In the genomic region with DNA sequence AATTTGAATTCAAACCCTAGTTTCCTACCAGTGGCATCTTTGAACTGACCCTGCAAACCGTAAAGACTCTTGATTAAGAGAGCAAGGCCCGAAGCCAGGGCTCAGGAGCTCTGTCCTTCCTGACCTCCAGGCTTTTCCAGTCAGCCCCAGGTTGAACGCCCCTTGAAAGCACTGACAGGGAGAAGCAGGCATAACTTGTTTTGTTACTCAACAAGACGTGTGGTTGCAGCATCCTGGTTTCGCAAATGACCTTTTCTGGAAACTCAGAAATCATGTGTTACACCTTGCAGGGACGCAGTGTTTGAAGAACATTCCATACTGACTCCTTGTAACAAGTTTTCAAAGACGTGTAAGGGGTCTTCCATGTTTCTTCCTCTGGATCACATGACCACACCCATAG, we compare ENCODE assay signal across 31 mouse cellular contexts. TPM values are rescaled to one million over a fixed set of nuclear protein-coding genes. Genes with fewer than 3 reads are reported as not detected.
A peak's percentile ranks its signal among the peaks of the same experiment; 100 is the strongest.
DNase-seq lines count a peak whose midpoint lies in the region; ATAC-seq and TF ChIP-seq lines count a peak whose summit lies in the region.
"Had no signal": no experiment of that assay in that cellular context is flagged by ENCODE, and none has a peak within 500 bp of the region (broad histone marks: within the 10 kb centered on the region; RNA-seq: fewer than 3 reads in every experiment).

No protein-coding gene starts in this region.

- no peak for TF ChIP-seq CTCF in stomach, postnatal 0 days (IDR thresholded peaks at IDR 0.05; ENCODE audit: low read depth)

- 83% methylated on average over 7 of the region's 7 CpGs for WGBS in midbrain, embryonic 11.5 days
- WGBS in midbrain, embryonic 16.5 days, result 90% methylated on average over 7 of the region's 7 CpGs
- WGBS in stomach, postnatal 0 days, result 73% methylated on average over 7 of the region's 7 CpGs
- WGBS in hindbrain, embryonic 16.5 days, result 91% methylated on average over 7 of the region's 7 CpGs

- ATAC-seq in midbrain, embryonic 11.5 days (ENCODE audit: low FRiP score), result no peak
- no peak for ATAC-seq in midbrain, embryonic 16.5 days
- ATAC-seq in stomach, postnatal 0 days (ENCODE audit: low FRiP score, low TSS enrichment), result no peak
- ATAC-seq in hindbrain, embryonic 16.5 days, result no peak
- ATAC-seq: forebrain, postnatal 0 days; hindbrain, postnatal 0 days; intestine, embryonic 16.5 days; midbrain, embryonic 15.5 days had no signal

- H3K4me1 ChIP-seq in midbrain, embryonic 11.5 days (ENCODE audit: control insufficient read depth, insufficient read depth, low read length), result peaks cover 7% of the 10 kb centered on the region; the same call in 1 of the 2 replicates
- H3K4me1 ChIP-seq in midbrain, embryonic 16.5 days (ENCODE audit: control insufficient read depth, insufficient read depth, low read length), result peaks cover 7% of the 10 kb centered on the region
- H3K4me1 ChIP-seq in stomach, postnatal 0 days (replicated peaks; ENCODE audit: control insufficient read depth, insufficient read depth), result no peaks in the 10 kb centered on the region
- H3K4me1 ChIP-seq in hindbrain, embryonic 16.5 days (ENCODE audit: control insufficient read depth, insufficient read depth, low read depth, low read length), result peaks cover 10% of the 10 kb centered on the region

- no peak overlapping the region for H3K4me3 ChIP-seq in midbrain, embryonic 11.5 days (ENCODE audit: low read depth, low read length)
- H3K4me3 ChIP-seq in midbrain, embryonic 16.5 days (ENCODE audit: low read depth, low read length), result no peak overlapping the region
- H3K4me3 ChIP-seq in stomach, postnatal 0 days (ENCODE audit: low read depth, low read length), result no peak overlapping the region
- H3K4me3 ChIP-seq in hindbrain, embryonic 16.5 days (ENCODE audit: low read length), result no peak overlapping the region
- H3K4me3 ChIP-seq: embryonic facial prominence, embryonic 13.5 days; heart, embryonic 13.5 days; hindbrain, embryonic 10.5 days; liver, embryonic 13.5 days; lung, embryonic 15.5 days; midbrain, embryonic 15.5 days; myocyte; neural tube, embryonic 12.5 days had no signal

- no peak overlapping the region for H3K4me2 ChIP-seq in midbrain, embryonic 11.5 days
- no peak overlapping the region for H3K4me2 ChIP-seq in midbrain, embryonic 16.5 days (ENCODE audit: low read length)
- no peak overlapping the region for H3K4me2 ChIP-seq in stomach, postnatal 0 days (replicated peaks; ENCODE audit: low read depth)
- H3K4me2 ChIP-seq in hindbrain, embryonic 16.5 days (ENCODE audit: low read length), result no peak overlapping the region
- H3K4me2 ChIP-seq: embryonic facial prominence, embryonic 13.5 days; heart, embryonic 13.5 days; liver, embryonic 13.5 days; lung, embryonic 15.5 days; midbrain, embryonic 15.5 days; neural tube, embryonic 12.5 days had no signal

- TF ChIP-seq EP300 in stomach, postnatal 0 days (optimal IDR thresholded peaks at IDR 0.05), result peak; percentile 65

- H3K27ac ChIP-seq in midbrain, embryonic 11.5 days (ENCODE audit: low read depth, low read length), result no peak overlapping the region
- no peak overlapping the region for H3K27ac ChIP-seq in midbrain, embryonic 16.5 days (ENCODE audit: low read length)
- no peak overlapping the region for H3K27ac ChIP-seq in stomach, postnatal 0 days (replicated peaks)
- H3K27ac ChIP-seq in hindbrain, embryonic 16.5 days (ENCODE audit: low read depth, low read length), result no peak overlapping the region
- H3K27ac ChIP-seq: embryonic facial prominence, embryonic 13.5 days; heart, embryonic 13.5 days; hindbrain, embryonic 10.5 days; hindbrain, postnatal 0 days; liver, embryonic 13.5 days; lung, embryonic 15.5 days; midbrain, embryonic 15.5 days; neural tube, embryonic 12.5 days had no signal

- peak; percentile 44 for DNase-seq in midbrain, embryonic 11.5 days (ENCODE audit: low spot score, missing footprints)
- peak; percentile 79 for DNase-seq in gonadal fat pad, adult 2 months (ENCODE audit: low read depth)
- peak; percentile 50 to 62 for DNase-seq in lung, postnatal 4 days
- no peak for DNase-seq in stomach, postnatal 0 days (ENCODE audit: low spot score)
- DNase-seq in ovary, postnatal 36 days (ENCODE audit: low spot score), result no peak
- no peak for DNase-seq in heart, adult 8-10 months (ENCODE audit: low spot score)
- DNase-seq: adrenal gland, postnatal 25 days; B cell, adult 2 months; cerebellum, adult 9-11 months; forebrain, postnatal 0 days; gastrocnemius, postnatal 10 days; heart, adult 18-20 months; heart, postnatal 14 days; kidney, adult 9 months; kidney, postnatal 10 days; layer of hippocampus, postnatal 36 days; left cerebral cortex, postnatal 4 days; liver, embryonic 13.5 days; right cerebral cortex, postnatal 4 days; thymus, postnatal 4 days had no signal

- H3K27me3 ChIP-seq in midbrain, embryonic 11.5 days (ENCODE audit: control insufficient read depth, insufficient read depth, low read length), result no peaks in the 10 kb centered on the region
- H3K27me3 ChIP-seq in midbrain, embryonic 16.5 days (ENCODE audit: control insufficient read depth, insufficient read depth, low read depth, low read length), result no peaks in the 10 kb centered on the region
- no peaks in the 10 kb centered on the region for H3K27me3 ChIP-seq in stomach, postnatal 0 days (ENCODE audit: control insufficient read depth, insufficient read depth, low read length)
- H3K27me3 ChIP-seq in hindbrain, embryonic 16.5 days (replicated peaks; ENCODE audit: control insufficient read depth, insufficient read depth, low read length), result no peaks in the 10 kb centered on the region
- H3K27me3 ChIP-seq: embryonic facial prominence, embryonic 13.5 days; heart, embryonic 13.5 days; lung, embryonic 15.5 days; neural tube, embryonic 12.5 days had no signal

- H3K9ac ChIP-seq in midbrain, embryonic 11.5 days (ENCODE audit: low read length), result no peak overlapping the region
- H3K9ac ChIP-seq in midbrain, embryonic 16.5 days (ENCODE audit: low read depth, low read length), result no peak overlapping the region
- no peak overlapping the region for H3K9ac ChIP-seq in stomach, postnatal 0 days (ENCODE audit: low read length)
- H3K9ac ChIP-seq in hindbrain, embryonic 16.5 days (ENCODE audit: low read depth, low read length), result no peak overlapping the region
- H3K9ac ChIP-seq: embryonic facial prominence, embryonic 13.5 days; forebrain, postnatal 0 days; heart, embryonic 13.5 days; liver, embryonic 13.5 days; lung, embryonic 15.5 days; midbrain, embryonic 15.5 days; neural tube, embryonic 12.5 days had no signal

- no peaks in the 10 kb centered on the region for H3K9me3 ChIP-seq in midbrain, embryonic 11.5 days (ENCODE audit: control insufficient read depth, low read length)
- no peaks in the 10 kb centered on the region for H3K9me3 ChIP-seq in midbrain, embryonic 16.5 days (replicated peaks; ENCODE audit: control insufficient read depth, low read length, poor library complexity, severe bottlenecking)
- no peaks in the 10 kb centered on the region for H3K9me3 ChIP-seq in stomach, postnatal 0 days (ENCODE audit: control insufficient read depth, low read length)
- H3K9me3 ChIP-seq in hindbrain, embryonic 16.5 days (ENCODE audit: control insufficient read depth, low read length), result no peaks in the 10 kb centered on the region
- H3K9me3 ChIP-seq: embryonic facial prominence, embryonic 13.5 days; heart, embryonic 13.5 days; hindbrain, embryonic 10.5 days; liver, embryonic 13.5 days; lung, embryonic 15.5 days; midbrain, embryonic 15.5 days; neural tube, embryonic 12.5 days had no signal

- no peaks in the 10 kb centered on the region for H3K36me3 ChIP-seq in midbrain, embryonic 11.5 days (ENCODE audit: control insufficient read depth, insufficient read depth, low read length)
- peaks cover 14% of the 10 kb centered on the region; the same call in 1 of the 2 replicates for H3K36me3 ChIP-seq in midbrain, embryonic 16.5 days (ENCODE audit: control insufficient read depth, insufficient read depth, low read length)
- H3K36me3 ChIP-seq in stomach, postnatal 0 days (ENCODE audit: control insufficient read depth, insufficient read depth, low read length), result peaks cover 3% of the 10 kb centered on the region; the same call in 1 of the 2 replicates
- H3K36me3 ChIP-seq in hindbrain, embryonic 16.5 days (ENCODE audit: control insufficient read depth, insufficient read depth, low read length), result peaks cover 17% of the 10 kb centered on the region

RNA-seq across cellular contexts. Expression of a gene that starts 5.1 kb away (rescaled TPM):
- 26.5 and 27.8 TPM in 2 replicates for polyA plus RNA-seq in midbrain, embryonic 11.5 days (2014; fragmentation: Nextera tagmentation; extraction: Ambion mirVana)
- 34.9 and 43.6 TPM in 2 replicates for polyA plus RNA-seq in midbrain, embryonic 16.5 days (2015; fragmentation: Nextera tagmentation; extraction: Ambion mirVana)
- 28.7 and 35.0 TPM in 2 replicates for polyA plus RNA-seq in gonadal fat pad, adult 2 months (2012; rRNA removed)
- polyA plus RNA-seq in stomach, postnatal 0 days (2015; fragmentation: Nextera tagmentation; extraction: Ambion mirVana), result 23.7 and 25.4 TPM in 2 replicates
- total RNA-seq in heart, adult 8-10 months (2022), result 10 to 100 TPM; 27.1 to 34.5 (median 29.8) TPM
- polyA plus RNA-seq in hindbrain, embryonic 16.5 days (2015; fragmentation: Nextera tagmentation; extraction: Ambion mirVana), result 34.4 and 37.3 TPM in 2 replicates

RNA-seq across cellular contexts. Expression of a gene that starts 5.2 kb away (rescaled TPM):
- 10.8 and 11.5 TPM in 2 replicates for polyA plus RNA-seq in midbrain, embryonic 11.5 days (2014; fragmentation: Nextera tagmentation; extraction: Ambion mirVana)
- 31.5 and 33.2 TPM in 2 replicates for polyA plus RNA-seq in midbrain, embryonic 16.5 days (2015; fragmentation: Nextera tagmentation; extraction: Ambion mirVana)
- 28.8 and 34.8 TPM in 2 replicates for polyA plus RNA-seq in gonadal fat pad, adult 2 months (2012; rRNA removed)
- polyA plus RNA-seq in stomach, postnatal 0 days (2015; fragmentation: Nextera tagmentation; extraction: Ambion mirVana), result 15.7 and 16.3 TPM in 2 replicates
- 10 to 100 TPM; 47.2 to 63.1 (median 52.7) TPM for total RNA-seq in heart, adult 8-10 months (2022)
- polyA plus RNA-seq in hindbrain, embryonic 16.5 days (2015; fragmentation: Nextera tagmentation; extraction: Ambion mirVana), result 35.8 and 36.7 TPM in 2 replicates

Comparison
In these comparisons a context has a peak if more than half of its experiments do, and no peak if none do; other contexts are left out.
1. DNase-seq: peak in midbrain, embryonic 11.5 days (single experiment), gonadal fat pad, adult 2 months (single experiment) and lung, postnatal 4 days (2 of 2); none in stomach, postnatal 0 days (single experiment), ovary, postnatal 36 days (single experiment) and heart, adult 8-10 months (single experiment).